Comparison of ENCODE assay signal across 8 mouse cellular contexts in the genomic region with DNA sequence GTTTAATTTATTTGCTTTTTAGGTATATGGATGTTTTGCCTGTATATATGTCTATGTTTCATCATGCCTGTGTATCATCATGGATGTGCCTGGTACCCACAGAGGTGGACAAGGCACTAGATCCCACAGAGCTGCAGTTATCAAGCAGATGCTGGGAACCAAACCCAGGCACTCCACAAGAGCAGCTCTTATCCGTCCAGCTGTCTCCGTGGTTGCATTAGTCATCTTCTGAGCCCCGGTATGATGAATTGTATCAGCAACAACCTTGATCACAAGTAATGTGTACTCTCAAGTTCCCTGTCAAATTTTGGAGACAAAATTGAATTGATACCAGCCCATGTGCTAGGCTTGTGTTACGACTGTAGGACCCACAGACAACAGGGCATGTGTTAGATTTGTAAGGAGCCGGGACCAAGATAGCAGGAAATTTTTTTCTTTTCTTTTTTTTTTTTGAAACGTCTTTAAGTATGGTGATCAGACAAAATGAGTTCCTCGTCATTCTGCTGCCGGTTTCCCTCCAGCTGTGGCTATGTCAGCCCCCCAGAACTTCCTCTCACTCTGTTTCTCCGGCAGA. TPM values are rescaled to one million over a fixed set of nuclear protein-coding genes. Genes with fewer than 3 reads are reported as not detected.
DNase-seq lines count a peak whose midpoint lies in the region; ATAC-seq and TF ChIP-seq lines count a peak whose summit lies in the region.

No protein-coding gene starts in this region.

- H3K4me2 ChIP-seq in forebrain, embryonic 15.5 days (replicated peaks) = peak overlapping the region; percentile 23; the same call in 1 of the 2 replicates
- H3K4me2 ChIP-seq in liver, embryonic 16.5 days (ENCODE audit: low read depth, low read length) = peak overlapping the region; percentile 76

- no peak overlapping the region for H3K9ac ChIP-seq in forebrain, embryonic 15.5 days (replicated peaks)
- peak overlapping the region; percentile 62 for H3K9ac ChIP-seq in liver, embryonic 16.5 days (ENCODE audit: low read depth, low read length)

- DNase-seq in thymus, postnatal 25 days = no peak
- DNase-seq in spleen, postnatal 10 days (ENCODE audit: low spot score in 2 of 2) = no peak
- no peak for DNase-seq in right cerebral cortex, adult 18-20 months

- no peaks in the 10 kb centered on the region for H3K79me2 ChIP-seq in C2C12 (ENCODE audit: control insufficient read depth, insufficient read depth)

- no peaks in the 10 kb centered on the region; the same call in 1 of the 2 replicates for H3K27me3 ChIP-seq in erythroblast, embryonic 14.5 days (ENCODE audit: control insufficient read depth)
- no peaks in the 10 kb centered on the region for H3K27me3 ChIP-seq in C2C12 (ENCODE audit: control insufficient read depth, insufficient read depth, insufficient read length)
- H3K27me3 ChIP-seq in forebrain, embryonic 15.5 days = no peaks in the 10 kb centered on the region
- no peaks in the 10 kb centered on the region for H3K27me3 ChIP-seq in liver, embryonic 16.5 days (ENCODE audit: control insufficient read depth, insufficient read depth, low read depth, low read length)

- H3ac ChIP-seq in C2C12 (ENCODE audit: control insufficient read depth, insufficient read length, low read depth) = peak overlapping the region; percentile 25

- peak overlapping the region; percentile 74 for H3K4me3 ChIP-seq in erythroblast, embryonic 14.5 days (replicated peaks)
- no peak overlapping the region for H3K4me3 ChIP-seq in C2C12 (ENCODE audit: insufficient read depth, poor library complexity, severe bottlenecking)
- no peak overlapping the region for H3K4me3 ChIP-seq in forebrain, embryonic 15.5 days
- peak overlapping the region; percentile 51 for H3K4me3 ChIP-seq in liver, embryonic 16.5 days (ENCODE audit: low read depth, low read length)

- peaks cover 14% of the 10 kb centered on the region for H3K9me3 ChIP-seq in erythroblast, embryonic 14.5 days (ENCODE audit: control insufficient read depth, low read length)
- no peaks in the 10 kb centered on the region for H3K9me3 ChIP-seq in forebrain, embryonic 15.5 days
- H3K9me3 ChIP-seq in liver, embryonic 16.5 days (replicated peaks; ENCODE audit: control insufficient read depth, low read length) = no peaks in the 10 kb centered on the region

- 69% methylated on average over 9 of the region's 9 CpGs for WGBS in forebrain, embryonic 15.5 days
- 8% methylated on average over 9 of the region's 9 CpGs for WGBS in liver, embryonic 16.5 days (ENCODE audit: insufficient replicate concordance)

- peaks cover 34% of the 10 kb centered on the region for H3K4me1 ChIP-seq in erythroblast, embryonic 14.5 days (ENCODE audit: control insufficient read depth)
- peaks cover 3% of the 10 kb centered on the region; the same call in 1 of the 2 replicates for H3K4me1 ChIP-seq in forebrain, embryonic 15.5 days
- H3K4me1 ChIP-seq in liver, embryonic 16.5 days (ENCODE audit: control insufficient read depth, low read depth, low read length) = peaks cover 28% of the 10 kb centered on the region

- ATAC-seq in erythroblast, adult 5-6 weeks (replicated peaks; ENCODE audit: low FRiP score, poor library complexity, severe bottlenecking) = no peak
- ATAC-seq in forebrain, embryonic 15.5 days (replicated peaks) = no peak
- ATAC-seq in liver, embryonic 16.5 days (ENCODE audit: low read depth) = no peak

- H3K27ac ChIP-seq in forebrain, embryonic 15.5 days (replicated peaks) = 0 out of 2 replicates have a peak overlapping the region, but pooled peaks have one; percentile 54
- peak overlapping the region; percentile 61 for H3K27ac ChIP-seq in liver, embryonic 16.5 days (ENCODE audit: low read length)

- H3K79me3 ChIP-seq in C2C12 (ENCODE audit: low read depth) = no peaks in the 10 kb centered on the region

- no peaks in the 10 kb centered on the region for H3K36me3 ChIP-seq in erythroblast, embryonic 14.5 days (ENCODE audit: control insufficient read depth)
- H3K36me3 ChIP-seq in C2C12 (ENCODE audit: control insufficient read depth, insufficient read depth) = no peaks in the 10 kb centered on the region
- no peaks in the 10 kb centered on the region for H3K36me3 ChIP-seq in forebrain, embryonic 15.5 days
- H3K36me3 ChIP-seq in liver, embryonic 16.5 days (ENCODE audit: control insufficient read depth, insufficient read depth) = no peaks in the 10 kb centered on the region

- no peak for TF ChIP-seq CTCF in C2C12 (IDR thresholded peaks at IDR 0.05; ENCODE audit: control insufficient read depth, insufficient read depth, insufficient read length)

TF ChIP-seq in C2C12, 6 proteins besides CTCF, POLR2A, EP300 and RAD21:
- TF ChIP-seq CEBPB (IDR thresholded peaks at IDR 0.05; ENCODE audit: low read depth) = no peak
- peak; percentile 10 for TF ChIP-seq FOSL1 (IDR thresholded peaks at IDR 0.05; ENCODE audit: insufficient read depth, low read length, poor library complexity, severe bottlenecking)
- peak; percentile 97 for TF ChIP-seq MYOD1 (IDR thresholded peaks at IDR 0.05; ENCODE audit: control insufficient read depth, insufficient read length, low read depth)
TF ChIP-seq in C2C12: peak in this region for 2.

RNA-seq across cellular contexts. Expression of gene Alox5ap, which starts 19.1 kb away (rescaled TPM):
- polyA plus RNA-seq in erythroblast, embryonic 14.5 days (2012) = 0.04 TPM in 1 of 2 replicates, not detected in the other
- 202 and 238 TPM in 2 replicates for total RNA-seq in erythroblast, adult 5-6 weeks (2015; ENCODE audit: low replicate concordance)
- 173 and 187 TPM in 2 replicates for total RNA-seq in erythroblast, adult 5-6 weeks (2017; ENCODE audit: low replicate concordance)
- 8.2 TPM for polyA plus RNA-seq in C2C12 (2012; fragmentation: generic; extraction: Trizol)
- polyA plus RNA-seq in forebrain, embryonic 15.5 days (2015; fragmentation: Nextera tagmentation; extraction: Ambion mirVana) = 8.3 and 8.8 TPM in 2 replicates
- polyA plus RNA-seq in liver, embryonic 16.5 days (2015; fragmentation: Nextera tagmentation; extraction: Ambion mirVana) = 47.5 and 49.0 TPM in 2 replicates

Comparison
In these comparisons a context has a peak if more than half of its experiments do, and no peak if none do; other contexts are left out.
1. H3K4me3 ChIP-seq: peak in erythroblast, embryonic 14.5 days (single experiment) and liver, embryonic 16.5 days (single experiment); none in C2C12 (single experiment) and forebrain, embryonic 15.5 days (single experiment).